Mouse (Mus musculus) C2C12 (cell line): ENCODE data around the gene Rpusd3. TPM values are rescaled to one million over a fixed set of nuclear protein-coding genes. Genes with fewer than 3 reads are reported as not detected.

ENCODE experiments used
- H3K27me3 ChIP-seq: one replicate; pipeline ENCODE4 v1.6.1; 2011; ENCODE audit not compliant: control insufficient read depth, insufficient read depth, insufficient read length
- H3K36me3 ChIP-seq: one replicate; pipeline ENCODE4 v1.6.1; 2011; ENCODE audit not compliant: control insufficient read depth, insufficient read depth
- H3K4me3 ChIP-seq: one replicate; pipeline ENCODE4 v1.5.1; 2011; ENCODE audit warnings: mild to moderate bottlenecking, control low read depth; ENCODE audit not compliant: poor library complexity, insufficient read depth, severe bottlenecking
- H3K79me2 ChIP-seq: one replicate; pipeline ENCODE4 v1.6.1; 2011; ENCODE audit not compliant: control insufficient read depth, insufficient read depth
- H3K79me3 ChIP-seq: one replicate; pipeline ENCODE4 v1.6.1; 2011; ENCODE audit warnings: low read depth, control low read depth
- H3ac ChIP-seq: one replicate; pipeline ENCODE3; 2011; ENCODE audit warnings: low read depth; ENCODE audit not compliant: control insufficient read depth, insufficient read length
- CEBPB ChIP-seq: IDR thresholded peaks from one replicate; pipeline ENCODE4 v1.6.1; 2011; ENCODE audit warnings: low read depth, mild to moderate bottlenecking, control low read depth, moderate library complexity
- CTCF ChIP-seq: IDR thresholded peaks from one replicate; pipeline ENCODE4 v1.5.1; 2011; ENCODE audit not compliant: control insufficient read depth, insufficient read depth, insufficient read length
- FOSL1 ChIP-seq: IDR thresholded peaks from one replicate; pipeline ENCODE4 v1.8.0; 2011; ENCODE audit warnings: mild to moderate bottlenecking, low read length; ENCODE audit not compliant: poor library complexity, insufficient read depth, severe bottlenecking
- MAX ChIP-seq: IDR thresholded peaks from one replicate; pipeline ENCODE4 v1.6.1; 2011; ENCODE audit warnings: mild to moderate bottlenecking, control low read depth
- MYOD1 ChIP-seq: IDR thresholded peaks from one replicate; pipeline ENCODE4 v1.6.1; 2011; ENCODE audit warnings: low read depth; ENCODE audit not compliant: control insufficient read depth, insufficient read length
- MYOG ChIP-seq: IDR thresholded peaks from one replicate; pipeline ENCODE4 v1.6.1; 2011; ENCODE audit not compliant: control insufficient read depth, insufficient read length; ENCODE audit errors: extremely low read depth
- USF1 ChIP-seq: IDR thresholded peaks from one replicate; pipeline ENCODE4 v1.6.1; 2011; ENCODE audit warnings: low read depth, mild to moderate bottlenecking, control low read depth, moderate library complexity
- long read RNA-seq, 2 experiments: library from polyadenylated mRNA; unstranded; transcript quantifications; one replicate each; pipeline ENCODE4 v2.0.0; 2019 to 2020
- polyA plus RNA-seq: library from polyadenylated mRNA; unstranded; fragments of >200 nt; fragmentation: generic; extraction: Trizol; gene quantifications from one replicate; pipeline ENCODE4 v1.2.1, GENCODE M21; 2012; ENCODE audit warnings: missing spikeins

Rpusd3 gene
- 8.8 TPM for polyA plus RNA-seq
- long read RNA-seq, experiment 1, transcript Rpusd3-202 (9 exons, 1,269 nt), result major isoform, 7 of 10 reads
- long read RNA-seq, experiment 1, partial matches to known transcripts, result 1 of 10 reads
- long read RNA-seq, experiment 1, other reads (novel, unspliced or antisense), result 2 of 10 reads
- long read RNA-seq, experiment 2, transcript Rpusd3-202 (9 exons, 1,269 nt), result major isoform, 11 of 21 reads
- long read RNA-seq, experiment 2, partial matches to known transcripts, result 2 of 21 reads
- long read RNA-seq, experiment 2, other reads (novel, unspliced or antisense), result 8 of 21 reads

DNA sequence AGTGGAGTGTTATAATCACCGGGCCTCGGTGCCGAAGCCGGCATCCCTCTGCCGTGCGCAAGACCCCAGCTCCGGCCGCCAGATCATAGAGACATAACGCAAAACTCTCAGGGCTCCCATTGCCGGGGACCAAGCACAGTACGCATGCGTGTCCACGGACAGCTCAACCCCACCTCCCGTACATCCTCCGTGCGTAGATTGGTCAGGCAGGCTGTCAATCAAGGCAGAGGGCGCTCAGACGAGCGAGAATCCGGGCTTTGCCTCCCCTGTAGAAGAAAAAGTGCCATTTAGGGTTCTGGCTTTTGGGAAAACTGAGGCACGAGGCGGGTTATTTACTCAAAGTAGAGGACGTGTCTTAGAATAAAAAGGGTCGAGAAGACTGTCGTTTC lies at the start of gene Rpusd3:
Rpusd3 (minus strand) TSS at position 142 of the 389 bp plus-strand sequence.
- Histone ChIP-seq H3K27me3 (no peaks in the 10 kb centered on the region), H3K79me3 (no peaks in the 10 kb centered on the region), H3K36me3 (no peaks in the 10 kb centered on the region), H3K79me2 (no peaks in the 10 kb centered on the region), H3ac (peak within 1 kb of the TSS; percentile 86), H3K4me3 (peak within 1 kb of the TSS; percentile 42)
- TF ChIP-seq FOSL1 (no peak), MAX (no peak), MYOG (no peak), CEBPB (no peak), USF1 (no peak), MYOD1 (no peak)

GRCm38 (mm10) chr6:113468512-113468911 lies 49.4 kb upstream of the Rpusd3 start:
- no peak overlapping the region for H3ac ChIP-seq
- peaks cover 1% of the 10 kb centered on the region for H3K79me3 ChIP-seq
- H3K27me3 ChIP-seq, result peaks cover 15% of the 10 kb centered on the region
- no peaks in the 10 kb centered on the region for H3K79me2 ChIP-seq
- no peak overlapping the region for H3K4me3 ChIP-seq
- TF ChIP-seq MYOD1 (no peak), MAX (no peak), FOSL1 (no peak), CEBPB (no peak)
- H3K36me3 ChIP-seq, result no peaks in the 10 kb centered on the region

- TF ChIP-seq CTCF (no peak), USF1 (no peak), MYOG (no peak), MYOD1 (no peak), MAX (no peak), FOSL1 (no peak), CEBPB (no peak)
- H3K79me3 ChIP-seq, result no peaks in the 10 kb centered on the region
Observed at GRCm38 (mm10) chr6:113465602-113466001, 46.5 kb upstream of the Rpusd3 start.

GRCm38 (mm10) chr6:113464040-113464439 lies 44.9 kb upstream of the Rpusd3 start:
- no peaks in the 10 kb centered on the region for H3K79me2 ChIP-seq
- H3ac ChIP-seq, result no peak overlapping the region
- H3K36me3 ChIP-seq, result no peaks in the 10 kb centered on the region
- H3K27me3 ChIP-seq, result peaks cover 34% of the 10 kb centered on the region
- H3K4me3 ChIP-seq, result no peak overlapping the region
- no peak for TF ChIP-seq USF1
- no peaks in the 10 kb centered on the region for H3K79me3 ChIP-seq

More at GRCm38 (mm10) chr6:113465602-113466001, 46.5 kb upstream of the Rpusd3 start:
- Histone ChIP-seq H3ac (no peak overlapping the region), H3K4me3 (no peak overlapping the region), H3K27me3 (peaks cover 23% of the 10 kb centered on the region), H3K79me2 (no peaks in the 10 kb centered on the region), H3K36me3 (no peaks in the 10 kb centered on the region)

DNA sequence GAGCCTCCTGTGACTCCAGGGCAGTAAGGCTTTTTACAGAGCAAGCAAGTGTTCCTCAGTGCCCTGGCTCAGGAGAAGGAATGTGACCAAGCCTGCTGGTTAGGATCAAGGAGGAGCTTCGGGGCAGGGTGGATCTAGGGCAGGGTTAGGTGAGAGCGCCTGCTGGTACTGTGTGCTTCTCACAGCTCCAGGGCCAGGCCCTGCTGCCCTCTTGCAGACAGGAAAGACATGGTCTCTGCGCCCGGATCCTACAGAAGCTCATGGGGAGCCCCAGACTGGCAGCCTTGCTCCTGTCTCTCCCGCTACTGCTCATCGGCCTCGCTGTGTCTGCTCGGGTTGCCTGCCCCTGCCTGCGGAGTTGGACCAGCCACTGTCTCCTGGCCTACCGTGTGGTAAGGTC lies 39.5 kb upstream of the Rpusd3 start:
- Histone ChIP-seq H3K79me2 (no peaks in the 10 kb centered on the region), H3K4me3 (no peak overlapping the region), H3K27me3 (peaks cover 44% of the 10 kb centered on the region), H3ac (no peak overlapping the region), H3K79me3 (no peaks in the 10 kb centered on the region), H3K36me3 (no peaks in the 10 kb centered on the region)
- TF ChIP-seq USF1 (no peak), CEBPB (no peak), MAX (no peak), MYOD1 (no peak), MYOG (no peak), FOSL1 (no peak), CTCF (no peak)

- TF ChIP-seq MAX, result no peak
- no peak for TF ChIP-seq MYOG
- no peak for TF ChIP-seq CEBPB
- no peak within 1 kb of the TSS for H3K4me3 ChIP-seq
- H3K36me3 ChIP-seq, result no peaks in the 10 kb centered on the region
- peaks cover 41% of the 10 kb centered on the region for H3K27me3 ChIP-seq
- no peak within 1 kb of the TSS for H3ac ChIP-seq
- H3K79me3 ChIP-seq, result no peaks in the 10 kb centered on the region
- H3K79me2 ChIP-seq, result no peaks in the 10 kb centered on the region
Observed at GRCm38 (mm10) chr6:113457952-113458534, 38.9 kb upstream of the Rpusd3 start, which contains the start of gene Il17re. Il17re (plus strand) TSS chr6:113458484.
